Mouse (Mus musculus) olfactory bulb, adult 2 months (tissue): ENCODE data around the gene Frmpd2.

Experiments used
- CTCF ChIP-seq: fragments of 200-500 bp; IDR thresholded peaks from 2 replicates; pipeline ENCODE4 v1.5.1; 2012; ENCODE audit warnings: low read depth, mild to moderate bottlenecking, low read length, moderate library complexity; ENCODE audit not compliant: insufficient read depth
- POLR2A ChIP-seq: fragments of 200-500 bp; IDR thresholded peaks from 2 replicates; pipeline ENCODE4 v1.6.1; 2012; ENCODE audit warnings: mild to moderate bottlenecking, low read depth, low read length, moderate library complexity; ENCODE audit not compliant: insufficient read depth

GRCm38 (mm10) chr14:33508660-33509059 is 37.2 kb downstream of the Frmpd2 start:
- no peak for TF ChIP-seq CTCF
- no peak for TF ChIP-seq POLR2A
